Mouse (Mus musculus) left cerebral cortex, adult 8-10 months (tissue): ENCODE measurements around the gene Atg16l2. TPM values are rescaled to one million over a fixed set of nuclear protein-coding genes. Genes with fewer than 3 reads are reported as not detected.

Experiments used
- DNase-seq, 2 experiments: peaks; one replicate each; pipeline ENCODE4 v3.0.0; 2022; ENCODE audit warnings: low spot score in 2 of 2
- total RNA-seq, 4 experiments: library from RNA; stranded (reverse); gene quantifications; 2 replicates each; pipeline ENCODE4 v1.2.4; 2022

Gene Atg16l2
- total RNA-seq, 4 experiments from 2014 or later = 46.0 to 66.1 (median 57.3) TPM

GRCm38 (mm10) chr7:101321218-101321827 is 19.3 kb upstream of the Atg16l2 start:
- DNase-seq = no peak

DNA sequence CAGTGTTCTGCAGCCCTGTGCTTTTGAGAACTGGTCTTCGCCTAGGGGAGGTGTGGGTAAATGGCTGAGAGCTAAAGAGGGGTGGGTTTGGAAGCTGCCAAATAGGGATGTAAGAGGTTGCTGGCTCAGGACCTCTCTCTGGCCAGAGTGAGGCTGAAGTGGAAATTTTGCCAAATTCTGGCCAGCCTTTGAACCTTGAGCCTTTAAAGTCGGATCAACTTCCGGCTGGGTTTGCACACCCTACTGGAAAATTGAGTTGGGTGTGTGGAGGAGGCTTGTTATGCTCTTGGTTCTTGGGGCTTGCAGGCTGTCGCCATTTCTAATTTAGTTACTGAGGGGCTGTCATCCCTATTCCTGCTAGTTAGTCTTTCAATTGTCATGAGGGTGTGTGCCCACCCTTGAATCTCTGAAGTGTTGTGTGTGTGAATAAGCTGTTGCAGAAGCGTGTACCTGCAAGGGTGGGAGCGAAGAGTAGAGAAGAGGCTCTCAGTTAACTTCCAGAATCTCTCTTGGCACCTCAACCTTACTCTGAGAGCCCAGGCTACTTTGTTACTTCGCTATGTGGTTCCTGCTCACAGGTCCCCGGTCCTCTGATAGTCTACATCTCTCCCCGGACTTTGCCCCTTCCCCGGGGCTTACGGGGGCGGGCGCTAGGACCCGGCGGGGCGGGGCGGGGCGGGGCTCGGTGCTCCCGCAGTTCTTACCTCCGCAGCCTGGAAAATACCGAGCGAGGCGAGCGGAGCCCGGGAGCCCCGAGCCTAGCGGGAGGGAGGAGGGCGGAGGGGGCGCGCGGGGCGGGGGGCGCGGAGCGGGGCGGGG is 18.6 kb upstream of the Atg16l2 start:
- no peak for DNase-seq

DNA sequence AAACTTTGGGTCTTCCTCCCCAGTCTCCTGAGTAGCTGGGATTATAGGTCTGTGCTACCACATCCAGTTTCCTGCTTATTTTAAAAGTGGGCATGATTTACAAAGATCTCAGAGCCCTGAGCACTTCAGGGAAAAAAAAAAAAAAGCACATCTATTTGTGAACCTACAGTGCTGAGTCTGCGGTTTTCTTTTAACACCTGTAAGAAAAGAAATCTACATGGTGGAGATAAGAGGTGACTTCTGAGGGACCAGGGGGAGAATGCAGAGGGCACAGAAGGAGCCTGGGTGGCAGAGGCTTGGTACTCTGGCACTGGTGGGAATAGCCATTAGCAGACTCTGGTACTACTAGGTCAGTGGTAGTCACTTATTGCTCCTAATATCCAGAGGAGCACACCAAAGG is 17.7 kb upstream of the Atg16l2 start:
- no peak for DNase-seq

- DNase-seq = no peak
Measured at GRCm38 (mm10) chr7:101318848-101319247, 16.8 kb upstream of the Atg16l2 start.

GRCm38 (mm10) chr7:101317014-101317413 is 15.0 kb upstream of the Atg16l2 start, which contains the start of gene Stard10:
Gene Stard10 (plus strand): TSS chr7:101317086.
- DNase-seq = no peak

DNA sequence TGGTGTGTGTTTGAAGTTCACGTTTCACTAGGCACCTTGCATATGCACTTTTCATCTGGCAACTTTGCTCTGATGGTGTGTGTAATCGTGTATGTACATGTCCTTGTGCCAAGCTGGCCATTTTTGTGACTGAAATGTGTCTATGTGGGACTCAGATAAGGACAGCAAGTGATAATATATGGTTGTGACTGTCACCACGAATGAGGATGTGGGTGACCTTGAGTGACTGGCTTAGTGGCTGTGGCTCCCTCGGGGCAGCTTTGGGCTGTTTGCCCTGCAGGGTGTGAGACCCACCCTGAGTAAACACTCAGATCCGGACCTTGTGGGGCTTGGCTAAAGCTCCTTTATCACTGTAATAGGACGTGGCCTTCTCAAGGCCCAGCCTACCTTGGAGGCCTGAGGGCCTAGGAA is 14.5 kb upstream of the Atg16l2 start:
- no peak for DNase-seq

DNA sequence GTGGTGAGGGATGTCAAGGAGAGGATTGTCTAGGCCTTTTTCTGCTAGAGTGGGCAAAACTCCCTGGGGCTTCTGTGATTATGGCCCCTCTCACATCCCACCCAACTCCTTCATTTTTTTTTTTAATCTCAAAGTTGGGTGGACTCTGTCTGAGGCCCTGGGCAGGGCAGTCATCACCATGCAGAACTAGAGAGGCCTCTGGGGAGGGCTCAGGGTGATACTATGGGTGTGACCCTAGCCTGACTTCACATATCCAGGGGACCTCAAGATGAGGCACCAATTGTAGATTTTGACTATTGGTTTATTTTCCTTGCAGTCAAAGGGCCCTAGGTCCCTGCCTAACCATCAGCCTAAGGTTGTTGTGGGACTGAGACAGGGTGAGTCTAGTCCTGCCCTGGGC is 13.6 kb upstream of the Atg16l2 start:
- no peak for DNase-seq

DNA sequence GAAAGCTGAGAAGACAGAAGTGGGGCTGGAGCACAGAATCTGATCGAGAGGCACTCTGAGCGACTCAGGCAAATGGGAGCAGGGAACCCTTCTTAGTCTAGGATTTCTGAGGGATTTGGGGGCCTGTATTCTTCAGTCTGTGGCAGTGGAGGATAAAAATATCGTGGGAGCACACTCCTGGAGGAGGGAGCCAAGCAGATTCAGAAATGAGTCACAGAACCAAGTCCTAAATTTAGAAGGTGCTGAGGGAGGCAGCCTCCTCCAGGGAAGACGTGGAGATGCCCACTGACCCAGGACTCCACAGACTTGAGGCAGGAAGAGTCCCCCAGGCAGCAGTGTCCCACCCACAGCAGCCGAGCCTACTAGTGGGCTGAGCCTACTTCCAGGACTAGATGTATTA is 12.3 kb upstream of the Atg16l2 start:
- DNase-seq = peak in 1 of 2 experiments; percentile 86

DNA sequence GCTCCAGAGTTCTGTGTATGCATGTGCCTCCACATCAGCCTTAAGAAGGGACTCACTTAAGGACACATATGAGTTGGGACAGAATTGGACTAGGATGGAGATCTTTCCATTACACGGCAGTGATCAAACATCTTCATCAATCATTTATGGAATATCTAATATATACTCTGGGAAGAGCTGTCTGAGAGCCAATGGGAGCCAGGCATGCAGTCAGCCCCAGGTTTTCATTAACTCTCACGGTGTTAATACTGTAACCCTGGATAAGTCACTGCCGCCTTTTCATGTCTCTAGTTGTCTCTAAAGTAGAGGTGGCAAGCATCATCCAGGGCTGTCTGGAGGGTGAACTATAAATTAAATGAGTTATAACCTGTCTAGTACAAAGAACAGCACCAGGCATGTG is 11.0 kb upstream of the Atg16l2 start:
- DNase-seq = no peak

GRCm38 (mm10) chr7:101311061-101311460 is 9.0 kb upstream of the Atg16l2 start:
- no peak for DNase-seq

DNA sequence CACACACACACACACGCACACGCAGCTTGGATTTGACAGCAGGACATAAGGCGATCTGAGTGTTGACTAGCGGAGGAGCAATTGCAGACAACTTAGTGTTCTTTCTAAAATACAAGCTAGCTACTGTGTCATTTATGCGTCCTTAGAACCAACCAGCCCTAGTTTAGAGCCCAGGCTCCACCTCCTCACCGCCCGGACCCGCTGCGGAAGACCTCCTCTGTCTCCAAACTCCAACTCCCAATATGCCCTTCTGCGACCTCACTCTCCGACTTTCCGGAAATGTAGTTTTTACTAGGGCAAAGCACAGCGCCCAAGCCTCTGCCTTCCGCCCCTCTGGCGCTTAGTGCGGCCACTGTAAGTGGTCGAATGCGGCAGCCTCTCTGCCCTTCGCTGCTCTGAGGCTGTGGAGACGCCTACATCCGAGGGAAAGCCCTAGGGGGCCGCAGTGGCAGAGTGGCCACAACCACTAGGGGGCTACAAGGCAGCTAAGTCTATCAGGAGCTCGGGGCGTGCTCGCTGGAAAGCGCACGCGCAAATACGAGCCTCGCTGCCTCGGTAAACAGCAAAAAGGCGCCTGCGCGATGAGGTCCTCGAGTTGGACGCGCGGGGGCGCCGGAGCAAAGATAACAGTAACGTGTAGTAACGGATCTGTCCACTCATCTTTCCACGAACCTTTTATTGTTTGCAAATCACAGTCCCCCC is 8.4 kb upstream of the Atg16l2 start:
- DNase-seq = peak; percentile 96

DNA sequence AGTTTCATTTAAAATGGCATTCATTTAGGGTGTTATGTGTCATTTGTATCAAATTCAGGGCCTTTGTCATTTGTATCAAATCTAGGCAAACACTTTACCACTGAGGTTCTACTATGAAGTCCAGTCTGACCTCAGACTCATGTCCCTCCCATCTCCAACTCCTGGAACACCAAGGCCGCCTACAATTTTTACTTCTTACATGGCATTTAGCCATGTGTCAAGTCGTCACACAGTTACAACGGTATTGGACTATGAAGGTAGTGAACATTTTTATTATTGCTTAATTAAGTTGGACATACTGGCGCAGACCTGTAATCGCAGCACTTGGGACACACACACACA is 7.9 kb upstream of the Atg16l2 start:
- DNase-seq = no peak

DNA sequence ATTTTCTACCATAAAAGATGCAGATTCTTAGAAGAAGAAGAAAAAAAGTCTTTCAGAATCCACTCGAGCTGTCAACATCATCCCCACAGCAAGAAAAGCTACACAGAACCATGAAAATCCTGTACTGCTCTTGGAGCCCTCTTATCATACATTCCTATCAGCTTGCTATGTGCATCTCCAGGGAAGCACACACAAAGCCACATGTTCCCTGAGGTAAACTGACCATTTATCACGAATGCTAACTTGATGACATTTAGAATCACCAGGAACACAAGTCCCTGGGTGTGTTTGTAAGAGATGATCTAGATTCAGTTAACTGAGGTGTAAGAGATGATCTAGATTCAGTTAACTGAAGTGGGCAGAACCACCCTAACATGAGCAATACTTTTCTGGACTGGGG is 4.8 kb upstream of the Atg16l2 start:
- no peak for DNase-seq

- no peak for DNase-seq
Measured at GRCm38 (mm10) chr7:101302691-101303090, 640 bp upstream of the Atg16l2 start.

DNA sequence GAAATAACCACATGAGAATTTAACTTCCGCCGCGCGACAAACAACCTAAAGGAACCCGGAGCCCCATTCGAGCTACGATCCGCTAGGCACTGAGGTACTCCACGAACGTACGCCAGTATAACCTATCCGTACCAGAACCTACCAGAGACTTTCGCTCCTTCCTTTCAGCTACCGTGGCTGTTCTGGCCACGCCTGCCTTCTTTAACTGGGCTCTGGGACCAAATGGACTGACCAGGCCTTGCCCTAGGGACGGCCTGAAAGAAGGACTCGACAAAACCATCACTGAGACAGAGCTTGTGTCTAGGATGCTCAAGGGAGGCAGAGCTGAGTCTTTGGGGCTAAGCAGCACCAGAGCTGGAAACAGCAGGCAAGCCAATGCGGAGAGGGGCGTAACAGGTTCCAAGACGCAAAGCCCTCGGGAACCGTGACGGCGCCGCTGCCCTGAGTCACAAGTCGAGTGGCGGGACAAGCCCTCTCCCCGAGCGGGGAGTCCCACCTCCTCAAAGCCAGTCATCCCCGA is 630 bp downstream of the Atg16l2 start:
- DNase-seq = no peak

DNA sequence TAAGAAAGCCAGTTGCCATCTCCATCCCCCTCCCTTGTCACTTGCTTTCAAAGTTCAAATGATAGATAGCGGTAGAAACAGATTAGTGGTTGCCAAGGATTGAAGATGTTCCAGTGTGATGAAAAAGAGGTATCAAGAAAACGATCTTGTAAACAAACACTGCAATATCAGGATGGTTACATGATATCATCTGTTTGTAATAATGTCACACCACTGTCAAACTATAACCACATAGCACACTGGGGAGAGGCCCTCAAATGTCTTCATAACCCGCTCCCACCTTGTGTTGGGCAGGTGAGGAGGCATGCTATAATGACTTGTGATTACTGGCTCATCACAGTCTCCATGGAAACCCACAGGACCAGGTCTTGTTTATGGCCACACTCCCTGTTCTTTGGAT is 3.7 kb downstream of the Atg16l2 start:
- no peak for DNase-seq

DNA sequence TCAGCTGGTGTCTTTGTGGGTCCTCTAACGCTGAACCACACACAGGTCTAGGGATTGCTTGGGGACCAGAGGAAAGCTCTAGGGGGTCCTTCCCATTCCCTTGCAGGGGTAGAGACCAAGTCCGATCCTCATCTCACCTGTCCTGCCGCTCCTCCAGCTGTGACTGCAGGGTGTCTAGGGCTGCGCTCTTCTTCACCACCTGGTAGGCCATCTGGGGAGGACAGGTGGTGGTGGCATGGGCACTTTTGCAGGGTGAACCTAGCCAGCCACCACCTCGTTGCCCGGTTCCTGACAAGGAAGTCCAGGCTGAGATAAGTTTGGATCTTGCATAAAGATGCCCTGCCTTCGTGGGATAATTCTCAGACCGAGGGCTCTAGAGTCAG is 5.0 kb downstream of the Atg16l2 start:
- DNase-seq = no peak

GRCm38 (mm10) chr7:101296252-101297022 is 5.6 kb downstream of the Atg16l2 start:
- DNase-seq = peak; percentile 79 to 89

DNA sequence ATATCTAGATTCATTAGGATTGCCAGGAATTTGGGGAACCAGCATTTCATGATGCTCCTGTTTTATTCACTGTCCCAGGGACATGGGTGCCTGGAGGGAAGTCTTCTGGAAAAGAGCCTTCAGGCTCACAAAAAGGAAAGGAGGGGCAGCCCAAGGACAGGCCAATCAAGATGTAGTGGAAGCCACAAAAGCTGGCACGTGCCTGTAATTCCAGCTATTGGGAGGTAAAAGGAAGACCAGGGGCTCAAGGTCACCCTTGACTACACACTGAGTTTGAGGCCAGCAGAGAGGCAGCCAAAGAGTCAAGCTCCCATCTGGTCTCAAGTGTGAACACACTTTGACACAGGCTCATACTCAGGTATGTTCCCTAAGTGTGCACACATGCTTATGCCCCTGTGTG is 6.6 kb downstream of the Atg16l2 start:
- no peak for DNase-seq

DNA sequence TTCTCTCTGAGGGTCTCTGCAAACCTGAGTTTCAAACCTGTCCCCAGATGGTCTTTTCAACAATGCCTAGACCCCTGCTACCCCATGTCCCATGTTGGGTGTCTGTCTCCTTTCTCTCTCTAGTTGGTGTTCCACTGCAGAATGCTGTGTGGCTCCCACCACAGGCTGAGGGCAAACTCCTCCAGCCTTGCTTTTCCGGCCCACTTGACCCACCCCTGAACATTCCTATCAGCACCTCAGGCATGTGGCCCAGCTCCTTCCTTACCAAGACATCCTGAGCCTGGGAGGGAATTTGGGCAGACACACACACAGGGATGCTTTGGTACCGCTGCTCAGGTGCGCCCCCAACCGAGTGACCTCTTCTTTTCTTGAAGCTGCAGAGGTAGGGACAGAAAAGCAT is 8.4 kb downstream of the Atg16l2 start:
- DNase-seq = no peak

DNA sequence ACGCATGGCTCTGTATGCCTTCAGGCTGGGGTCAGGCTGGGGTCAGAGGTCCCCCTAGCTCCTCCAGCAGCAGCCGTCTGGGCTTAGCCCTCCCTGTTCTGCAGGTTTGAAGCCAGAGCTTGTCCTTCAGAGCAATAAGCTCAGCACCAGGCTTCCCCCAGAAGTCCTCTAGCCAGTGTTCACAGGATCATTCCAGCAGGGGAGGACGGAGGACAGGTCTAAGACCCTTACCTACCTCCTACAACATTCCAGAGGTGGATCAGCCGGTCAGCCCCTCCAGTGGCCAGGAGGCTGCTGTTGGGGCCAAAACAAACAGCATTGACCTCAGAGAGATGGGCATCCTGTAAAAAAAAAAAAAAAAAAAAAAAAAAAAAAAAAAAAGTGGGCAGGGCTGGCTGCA is 8.9 kb downstream of the Atg16l2 start:
- no peak for DNase-seq

- no peak for DNase-seq
Measured at GRCm38 (mm10) chr7:101292696-101293095, 9.4 kb downstream of the Atg16l2 start.
